Mouse (Mus musculus) E14TG2a.4 (cell line): ENCODE results near the gene Spint3.
A peak's percentile ranks its signal among the peaks of the same experiment; 100 is the strongest.

Source experiments
- H3K27me3 ChIP-seq: 2 replicates; pipeline ENCODE4 v1.6.1; 2014; ENCODE audit warnings: low read length, control low read depth; ENCODE audit not compliant: insufficient read depth
- H3K36me3 ChIP-seq: 2 replicates; pipeline ENCODE4 v1.6.1; 2014; ENCODE audit warnings: low read length, control low read depth; ENCODE audit not compliant: insufficient read depth
- H3K4me1 ChIP-seq: replicated peaks from 2 replicates; pipeline ENCODE4 v1.6.1; 2014; ENCODE audit warnings: low read depth, low read length, control low read depth
- H3K4me3 ChIP-seq: replicated peaks from 2 replicates; pipeline ENCODE4 v1.5.1; 2014; ENCODE audit warnings: mild to moderate bottlenecking, low read length
- H3K9me3 ChIP-seq: 2 replicates; pipeline ENCODE4 v1.6.1; 2014; ENCODE audit warnings: low read length, control low read depth
- CTCF ChIP-seq: conservative IDR thresholded peaks from 2 replicates; pipeline ENCODE4 v1.5.1; 2014; ENCODE audit warnings: low read length
- NANOG ChIP-seq: IDR thresholded peaks from 2 replicates; pipeline ENCODE4 v1.6.1; 2014; ENCODE audit warnings: borderline replicate concordance, low read length, mixed read lengths
- POU5F1 ChIP-seq: IDR thresholded peaks from 2 replicates; pipeline ENCODE4 v1.6.1; 2014; ENCODE audit warnings: low read length, borderline replicate concordance

Gene Spint3

GRCm38 (mm10) chr2:164560106-164560505, 13.2 kb downstream of the Spint3 start:
- peaks cover 17% of the 10 kb centered on the region for H3K27me3 ChIP-seq
- H3K9me3 ChIP-seq: no peaks in the 10 kb centered on the region
- peaks cover 9% of the 10 kb centered on the region for H3K36me3 ChIP-seq
- no peak for TF ChIP-seq POU5F1
- no peak for TF ChIP-seq NANOG
- TF ChIP-seq CTCF: no peak
- peaks cover 59% of the 10 kb centered on the region for H3K4me1 ChIP-seq
- no peak overlapping the region for H3K4me3 ChIP-seq

GRCm38 (mm10) chr2:164558991-164559645, 14.1 kb downstream of the Spint3 start:
- Histone ChIP-seq H3K36me3 (no peaks in the 10 kb centered on the region), H3K4me1 (peaks cover 50% of the 10 kb centered on the region), H3K27me3 (peaks cover 13% of the 10 kb centered on the region), H3K9me3 (no peaks in the 10 kb centered on the region), H3K4me3 (peak overlapping the region; percentile 39)
- TF ChIP-seq NANOG: no peak
- no peak for TF ChIP-seq CTCF
- no peak for TF ChIP-seq POU5F1

DNA sequence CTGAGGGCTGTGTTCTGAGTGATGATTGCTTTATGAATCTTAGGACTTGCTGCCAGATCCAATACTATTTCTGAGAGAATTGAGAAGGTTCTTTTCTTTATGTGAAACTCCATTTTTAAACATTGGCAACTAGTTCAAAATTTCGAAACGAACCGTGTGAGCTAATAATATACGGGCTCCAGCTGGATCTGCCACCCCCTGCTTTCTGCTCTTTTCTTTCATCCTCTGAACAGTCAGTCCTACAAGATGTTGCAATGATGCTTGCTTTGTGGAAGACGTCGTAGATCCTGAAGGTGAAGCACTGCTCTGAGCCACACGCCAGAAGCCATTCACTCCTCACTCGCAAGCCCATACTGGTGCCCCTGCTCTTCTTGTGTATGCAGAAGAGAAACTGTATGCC, 14.8 kb downstream of the Spint3 start:
- H3K27me3 ChIP-seq: peaks cover 8% of the 10 kb centered on the region
- TF ChIP-seq CTCF: no peak
- TF ChIP-seq NANOG: no peak
- no peak for TF ChIP-seq POU5F1
- H3K9me3 ChIP-seq: no peaks in the 10 kb centered on the region
- H3K36me3 ChIP-seq: no peaks in the 10 kb centered on the region
- peaks cover 43% of the 10 kb centered on the region for H3K4me1 ChIP-seq
- 0 out of 2 replicates have a peak overlapping the region, but pooled peaks have one; percentile 39 for H3K4me3 ChIP-seq

- peaks cover 21% of the 10 kb centered on the region for H3K4me1 ChIP-seq
- H3K9me3 ChIP-seq: no peaks in the 10 kb centered on the region
- no peaks in the 10 kb centered on the region for H3K36me3 ChIP-seq
- H3K4me3 ChIP-seq: no peak overlapping the region
- H3K27me3 ChIP-seq: peaks cover 12% of the 10 kb centered on the region
- TF ChIP-seq CTCF: no peak
- TF ChIP-seq POU5F1: no peak
- no peak for TF ChIP-seq NANOG
Measured at GRCm38 (mm10) chr2:164551502-164551901, 21.8 kb downstream of the Spint3 start.

DNA sequence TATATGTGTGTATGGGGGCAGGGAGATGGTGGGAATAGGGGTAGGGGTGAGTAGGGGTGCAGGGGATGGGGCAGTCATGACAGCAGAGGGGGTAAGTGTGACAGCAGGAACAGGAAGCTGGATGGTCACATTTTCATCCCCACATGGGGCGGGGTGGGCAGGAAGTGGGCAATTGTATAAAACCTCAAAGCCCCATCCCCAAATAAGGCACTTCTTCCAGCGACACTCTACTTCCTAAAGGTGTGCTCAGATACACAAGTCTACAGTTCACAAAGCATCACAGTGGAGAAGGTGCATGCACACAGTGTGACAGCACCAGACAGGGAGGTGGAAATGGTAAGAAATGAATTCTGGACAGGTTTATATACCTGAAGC, 22.4 kb downstream of the Spint3 start:
- H3K4me1 ChIP-seq: peaks cover 21% of the 10 kb centered on the region
- H3K9me3 ChIP-seq: no peaks in the 10 kb centered on the region
- H3K27me3 ChIP-seq: peaks cover 12% of the 10 kb centered on the region
- H3K4me3 ChIP-seq: no peak overlapping the region
- H3K36me3 ChIP-seq: no peaks in the 10 kb centered on the region
- no peak for TF ChIP-seq NANOG
- TF ChIP-seq POU5F1: no peak
- TF ChIP-seq CTCF: no peak

- peaks cover 12% of the 10 kb centered on the region for H3K27me3 ChIP-seq
- peaks cover 21% of the 10 kb centered on the region for H3K4me1 ChIP-seq
- H3K9me3 ChIP-seq: no peaks in the 10 kb centered on the region
- TF ChIP-seq POU5F1 (no peak), NANOG (no peak)
- H3K36me3 ChIP-seq: no peaks in the 10 kb centered on the region
- no peak overlapping the region for H3K4me3 ChIP-seq
Measured at GRCm38 (mm10) chr2:164549963-164550894, 23.0 kb downstream of the Spint3 start.

GRCm38 (mm10) chr2:164549338-164549737, 23.9 kb downstream of the Spint3 start:
- H3K4me1 ChIP-seq: peaks cover 25% of the 10 kb centered on the region
- no peaks in the 10 kb centered on the region for H3K9me3 ChIP-seq
- no peaks in the 10 kb centered on the region for H3K36me3 ChIP-seq
- peaks cover 15% of the 10 kb centered on the region for H3K27me3 ChIP-seq
- TF ChIP-seq CTCF: no peak
- no peak for TF ChIP-seq POU5F1
- TF ChIP-seq NANOG: no peak
- H3K4me3 ChIP-seq: no peak overlapping the region

DNA sequence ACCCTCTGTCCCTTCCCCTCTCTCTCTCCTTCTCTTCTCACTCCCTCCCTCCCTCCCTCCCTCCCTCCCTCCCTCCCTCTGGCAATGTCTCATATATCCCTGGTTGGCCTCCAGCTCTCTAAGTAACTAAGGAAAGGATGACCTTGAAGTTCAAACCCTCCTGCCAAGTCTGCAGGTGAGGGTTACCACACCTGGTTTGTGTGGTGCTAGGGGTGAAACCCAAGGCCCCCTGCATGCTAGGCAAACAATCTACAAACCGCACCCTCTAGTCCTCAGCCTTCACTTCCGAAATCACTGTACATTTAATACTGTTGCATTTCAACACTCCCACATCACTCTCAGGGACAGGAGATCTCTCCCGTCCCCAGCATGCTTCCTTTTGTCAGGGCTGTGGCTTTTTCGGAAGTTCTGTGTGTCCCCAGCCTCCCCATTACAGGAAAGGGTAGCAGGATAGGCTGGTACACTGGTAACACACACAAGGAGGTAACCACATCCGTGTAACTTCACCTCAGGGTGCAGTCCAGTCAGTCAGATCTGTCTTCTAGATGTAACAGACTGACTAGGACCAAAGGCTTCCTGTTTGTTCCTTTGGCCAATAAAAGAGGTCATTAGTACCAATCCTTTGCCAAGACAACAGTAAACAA, 28.7 kb downstream of the Spint3 start:
- peaks cover 8% of the 10 kb centered on the region for H3K27me3 ChIP-seq
- no peaks in the 10 kb centered on the region for H3K36me3 ChIP-seq
- H3K4me1 ChIP-seq: peaks cover 18% of the 10 kb centered on the region
- TF ChIP-seq CTCF (no peak), NANOG (no peak), POU5F1 (no peak)
- peaks cover 12% of the 10 kb centered on the region for H3K9me3 ChIP-seq
- H3K4me3 ChIP-seq: no peak overlapping the region

DNA sequence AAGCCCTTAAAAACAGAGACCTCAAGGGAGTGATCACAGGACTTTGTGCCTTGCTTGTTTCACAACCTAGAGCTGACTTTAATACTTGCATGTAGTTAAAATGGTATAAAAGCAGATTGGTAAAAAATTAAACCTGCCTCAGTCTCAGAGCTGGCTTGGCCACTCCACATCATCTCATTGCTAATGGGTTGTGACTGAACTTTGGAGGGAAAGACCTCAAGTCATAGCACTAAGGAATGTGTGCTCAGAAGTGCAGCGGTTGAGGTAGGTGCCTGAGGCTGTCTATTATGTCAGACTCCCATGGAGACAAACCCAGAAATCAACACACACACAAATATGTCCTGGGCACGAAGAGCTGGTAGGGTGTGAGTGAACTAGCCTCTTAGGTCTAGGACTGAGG, 29.5 kb downstream of the Spint3 start:
- no peak for TF ChIP-seq NANOG
- no peak for TF ChIP-seq CTCF
- TF ChIP-seq POU5F1: no peak
- peaks cover 12% of the 10 kb centered on the region for H3K9me3 ChIP-seq
- H3K4me1 ChIP-seq: peaks cover 14% of the 10 kb centered on the region
- no peaks in the 10 kb centered on the region for H3K36me3 ChIP-seq
- peaks cover 11% of the 10 kb centered on the region for H3K27me3 ChIP-seq
- H3K4me3 ChIP-seq: no peak overlapping the region
